Mouse (Mus musculus) lung, adult 2 months (tissue): ENCODE measurements around the gene Shkbp1. TPM values are rescaled to one million over a fixed set of nuclear protein-coding genes. Genes with fewer than 3 reads are reported as not detected.

Experiments
- DNase-seq: peaks from one replicate; pipeline ENCODE4 v3.0.0; 2022
- H3K4me1 ChIP-seq: fragments of 200-500 bp; 2 replicates; pipeline ENCODE4 v1.6.1; 2011; ENCODE audit warnings: low read length; ENCODE audit not compliant: control insufficient read depth, insufficient read depth
- H3K4me3 ChIP-seq: fragments of 200-500 bp; replicated peaks from 2 replicates; pipeline ENCODE3; 2011; ENCODE audit warnings: low read depth, mild to moderate bottlenecking, control low read depth, low read length; ENCODE audit errors: extremely low read depth
- CTCF ChIP-seq: fragments of 200-500 bp; IDR thresholded peaks from 2 replicates; pipeline ENCODE4 v1.5.1; 2011; ENCODE audit warnings: mild to moderate bottlenecking, low read length, control low read depth; ENCODE audit not compliant: insufficient read depth
- POLR2A ChIP-seq: fragments of 200-500 bp; IDR thresholded peaks from 2 replicates; pipeline ENCODE4 v1.6.1; 2011; ENCODE audit warnings: low read depth, mild to moderate bottlenecking, control low read depth, low read length, borderline replicate concordance; ENCODE audit errors: extremely low read depth
- WGBS: fragments of 180-500 bp; shearing (Covaris S2); methylation state at CpG from one replicate; pipeline ENCODE4 v1.1.7; 2018; 5-methylcytosine and 5-hydroxymethylcytosine counted together
- polyA plus RNA-seq: library from polyadenylated mRNA; depleted of rRNA; stranded (reverse); fragments of >200 nt; gene quantifications from 2 replicates; pipeline ENCODE4 v1.2.3, GENCODE M21; 2012; rRNA removed

Shkbp1 gene
- polyA plus RNA-seq = 76.4 and 85.1 TPM in 2 replicates

GRCm38 (mm10) chr7:27355745-27356240 lies at the start of gene Shkbp1:
Shkbp1 (minus strand) TSS chr7:27356019.
- under 1% methylated on average over 34 of the region's 34 CpGs for WGBS
- Histone ChIP-seq H3K4me1 (peaks cover 2% of the 10 kb centered on the region), H3K4me3 (peak within 1 kb of the TSS; percentile 90)
- peak; percentile 85 for DNase-seq
- TF ChIP-seq POLR2A = 0 out of 2 replicates have a peak, but pooled peaks have one; percentile 23
- TF ChIP-seq CTCF = no peak

GRCm38 (mm10) chr7:27404203-27404942 lies 48.6 kb upstream of the Shkbp1 start:
- WGBS = 6% methylated on average over 81 of the region's 81 CpGs
- no peak overlapping the region for H3K4me3 ChIP-seq
- TF ChIP-seq CTCF = no peak
- TF ChIP-seq POLR2A = no peak
- H3K4me1 ChIP-seq = no peaks in the 10 kb centered on the region
- DNase-seq = no peak

- Histone ChIP-seq H3K4me3 (no peak overlapping the region), H3K4me1 (no peaks in the 10 kb centered on the region)
- WGBS = 11% methylated on average over 16 of the region's 16 CpGs
- no peak for TF ChIP-seq POLR2A
- TF ChIP-seq CTCF = peak; percentile 79
- peak; percentile 58 for DNase-seq
These were observed 46.9 kb upstream of the Shkbp1 start for GRCm38 (mm10) chr7:27402675-27403074.

GRCm38 (mm10) chr7:27400545-27400944 lies 44.7 kb upstream of the Shkbp1 start:
- 63% methylated on average over 7 of the region's 7 CpGs for WGBS
- TF ChIP-seq CTCF (no peak), POLR2A (no peak)
- no peak for DNase-seq
- H3K4me1 ChIP-seq = no peaks in the 10 kb centered on the region; the same call in 1 of the 2 replicates
- H3K4me3 ChIP-seq = no peak overlapping the region

GRCm38 (mm10) chr7:27397048-27397949 lies 41.5 kb upstream of the Shkbp1 start:
- no peaks in the 10 kb centered on the region; the same call in 1 of the 2 replicates for H3K4me1 ChIP-seq
- 13% methylated on average over 26 of the region's 26 CpGs for WGBS
- no peak for DNase-seq
- no peak overlapping the region for H3K4me3 ChIP-seq
- TF ChIP-seq CTCF (peak; percentile 62), POLR2A (no peak)

- WGBS = 2% methylated on average over 55 of the region's 68 CpGs
- no peak overlapping the region for H3K4me3 ChIP-seq
- H3K4me1 ChIP-seq = no peaks in the 10 kb centered on the region; the same call in 1 of the 2 replicates
- no peak for TF ChIP-seq CTCF
- no peak for TF ChIP-seq POLR2A
- DNase-seq = no peak
These were observed 40.6 kb upstream of the Shkbp1 start for GRCm38 (mm10) chr7:27396184-27397047.

GRCm38 (mm10) chr7:27395521-27396183 lies 39.8 kb upstream of the Shkbp1 start:
- no peak for TF ChIP-seq POLR2A
- no peak for TF ChIP-seq CTCF
- WGBS = 3% methylated on average over 22 of the region's 22 CpGs
- DNase-seq = no peak
- H3K4me3 ChIP-seq = no peak overlapping the region
- H3K4me1 ChIP-seq = no peaks in the 10 kb centered on the region; the same call in 1 of the 2 replicates

- TF ChIP-seq CTCF = no peak
- TF ChIP-seq POLR2A = no peak
- DNase-seq = no peak
- no peak overlapping the region for H3K4me3 ChIP-seq
- no peaks in the 10 kb centered on the region; the same call in 1 of the 2 replicates for H3K4me1 ChIP-seq
- 37% methylated on average over 16 of the region's 16 CpGs for WGBS
These were observed 35.6 kb upstream of the Shkbp1 start for GRCm38 (mm10) chr7:27391416-27391815.
